ENCODE assay signal across 12 mouse cellular contexts in the genomic region with DNA sequence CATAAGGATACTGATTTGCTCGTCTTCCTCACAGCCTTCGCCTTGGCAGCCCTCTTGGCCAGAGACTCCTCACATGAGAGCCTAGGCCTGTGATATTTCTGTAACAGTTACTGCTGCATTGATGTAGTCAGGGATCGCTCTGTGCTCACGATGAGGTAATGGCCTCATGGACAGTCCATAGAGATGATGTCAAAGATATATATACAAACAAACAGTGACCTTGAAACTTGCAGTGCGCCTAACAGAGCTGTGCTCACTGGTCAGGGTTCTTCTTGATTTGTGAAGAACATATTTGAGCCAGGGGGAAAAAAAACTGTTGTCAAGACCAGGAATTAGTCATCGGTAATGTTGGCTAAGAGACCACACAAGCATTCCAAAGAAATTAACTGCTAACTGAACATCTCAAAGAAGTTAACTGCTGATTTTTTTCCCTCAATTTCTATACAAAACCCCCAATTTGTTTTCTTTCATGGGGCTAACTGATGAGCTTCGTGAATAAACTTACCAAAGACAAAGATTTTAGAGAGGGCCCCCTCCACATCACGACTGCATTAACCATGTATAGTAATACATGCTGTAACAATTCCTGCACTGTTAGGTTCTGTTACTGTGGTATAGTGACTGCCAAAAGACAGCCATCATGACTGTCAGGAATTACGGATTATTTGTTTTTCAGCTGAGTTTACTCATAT.
DNase-seq lines count a peak whose midpoint lies in the region; ATAC-seq and TF ChIP-seq lines count a peak whose summit lies in the region.
"Had no signal": no experiment of that assay in that cellular context is flagged by ENCODE, and none has a peak within 500 bp of the region (broad histone marks: within the 10 kb centered on the region; RNA-seq: fewer than 3 reads in every experiment).

No protein-coding gene starts in this region.

- H3K36me3 ChIP-seq in testis, adult 2 months (ENCODE audit: control insufficient read depth, insufficient read depth, low read length), result no peaks in the 10 kb centered on the region
- no peaks in the 10 kb centered on the region for H3K36me3 ChIP-seq in midbrain, postnatal 0 days (ENCODE audit: insufficient read depth, low read length)
- H3K36me3 ChIP-seq: embryonic facial prominence, embryonic 13.5 days; neural tube, embryonic 13.5 days had no signal

- TF ChIP-seq POLR2A in testis, adult 2 months (IDR thresholded peaks at IDR 0.05; ENCODE audit: control insufficient read depth, low read depth, low read length), result no peak

- no peaks in the 10 kb centered on the region; the same call in 1 of the 2 replicates for H3K4me1 ChIP-seq in testis, adult 2 months (ENCODE audit: control insufficient read depth, insufficient read depth, low read length)
- no peaks in the 10 kb centered on the region for H3K4me1 ChIP-seq in midbrain, postnatal 0 days (ENCODE audit: insufficient read depth, low read length)
- H3K4me1 ChIP-seq: neural tube, embryonic 13.5 days had no signal

- TF ChIP-seq CTCF in testis, adult 2 months (IDR thresholded peaks at IDR 0.05; ENCODE audit: control insufficient read depth, insufficient read depth, insufficient replicate concordance, low read depth, low read length), result no peak
- TF ChIP-seq CTCF in midbrain, postnatal 0 days (IDR thresholded peaks at IDR 0.05), result no peak

- no peak for ATAC-seq in midbrain, postnatal 0 days (ENCODE audit: low FRiP score)

- no peaks in the 10 kb centered on the region for H3K27me3 ChIP-seq in testis, adult 2 months (ENCODE audit: control insufficient read depth, insufficient read depth, low read length)
- no peaks in the 10 kb centered on the region for H3K27me3 ChIP-seq in midbrain, postnatal 0 days (ENCODE audit: insufficient read depth, low read length)
- H3K27me3 ChIP-seq: embryonic facial prominence, embryonic 13.5 days; neural tube, embryonic 13.5 days had no signal

- intact Hi-C loops in heart, postnatal 10 days (cut with DNase I), result loop anchor here (2.0 kb wide), 1 partner anchor 50 kb away; no protein-coding TSS in a partner anchor
- intact Hi-C loops in left cerebral cortex, postnatal 10 days (cut with DNase I), result no loop called here
- intact Hi-C loops in left cerebral cortex, postnatal 14 days (cut with DNase I), result no loop called here

- 85% methylated on average over 9 of the region's 9 CpGs for WGBS in midbrain, postnatal 0 days

- no peak overlapping the region for H3K4me3 ChIP-seq in testis, adult 2 months (ENCODE audit: control insufficient read depth, low read depth, low read length)
- no peak overlapping the region for H3K4me3 ChIP-seq in midbrain, postnatal 0 days (ENCODE audit: low read depth, low read length)
- H3K4me3 ChIP-seq: embryonic facial prominence, embryonic 13.5 days; neural tube, embryonic 13.5 days had no signal

- H3K9ac ChIP-seq in midbrain, postnatal 0 days (replicated peaks; ENCODE audit: low read length, poor library complexity, severe bottlenecking), result no peak overlapping the region
- H3K9ac ChIP-seq: embryonic facial prominence, embryonic 13.5 days; hindbrain, embryonic 14.5 days; neural tube, embryonic 13.5 days had no signal

- DNase-seq in adrenal gland, postnatal 14 days, result peak; percentile 26
- DNase-seq in adrenal gland, adult 18-20 months (ENCODE audit: low spot score in 2 of 2), result no peak
- DNase-seq in testis, postnatal 14 days (ENCODE audit: low spot score), result no peak
- peak; percentile 62 to 70 for DNase-seq in heart, postnatal 10 days
- DNase-seq in left cerebral cortex, postnatal 10 days (ENCODE audit: extremely low spot score in 1 of 2, low spot score in 2 of 2), result no peak
- DNase-seq in left cerebral cortex, postnatal 14 days (ENCODE audit: low spot score in 2 of 2), result no peak
- DNase-seq in midbrain, postnatal 0 days (ENCODE audit: low spot score), result no peak
- DNase-seq: cerebellum, adult 2 months had no signal

- no peaks in the 10 kb centered on the region for H3K9me3 ChIP-seq in midbrain, postnatal 0 days (ENCODE audit: low read length)
- H3K9me3 ChIP-seq: embryonic facial prominence, embryonic 13.5 days; neural tube, embryonic 13.5 days had no signal

- H3K4me2 ChIP-seq in midbrain, postnatal 0 days (ENCODE audit: low read depth, low read length, poor library complexity, severe bottlenecking), result no peak overlapping the region
- H3K4me2 ChIP-seq: embryonic facial prominence, embryonic 13.5 days; hindbrain, embryonic 14.5 days; neural tube, embryonic 13.5 days had no signal

- 0 out of 2 replicates have a peak overlapping the region, but pooled peaks have one; percentile 6 for H3K27ac ChIP-seq in testis, adult 2 months (ENCODE audit: control insufficient read depth, insufficient read depth, low read depth, low read length)
- H3K27ac ChIP-seq in midbrain, postnatal 0 days (ENCODE audit: low read depth, low read length), result no peak overlapping the region
- H3K27ac ChIP-seq: embryonic facial prominence, embryonic 13.5 days; hindbrain, embryonic 14.5 days; neural tube, embryonic 13.5 days had no signal

Comparison
In these comparisons a context has a peak if more than half of its experiments do, and no peak if none do; other contexts are left out.
1. DNase-seq: peak in adrenal gland, postnatal 14 days (single experiment) and heart, postnatal 10 days (2 of 2); none in adrenal gland, adult 18-20 months (0 of 2), testis, postnatal 14 days (single experiment), left cerebral cortex, postnatal 10 days (0 of 2), left cerebral cortex, postnatal 14 days (0 of 2) and midbrain, postnatal 0 days (single experiment).